Mouse (Mus musculus): Measurements from ENCODE around the gene Slc44a3.
"Not testable (repeated sequence)": the region's sequence is repeated elsewhere in the genome, so short reads cannot be mapped to it uniquely, and the experiment has no call there.

Gene Slc44a3

DNA sequence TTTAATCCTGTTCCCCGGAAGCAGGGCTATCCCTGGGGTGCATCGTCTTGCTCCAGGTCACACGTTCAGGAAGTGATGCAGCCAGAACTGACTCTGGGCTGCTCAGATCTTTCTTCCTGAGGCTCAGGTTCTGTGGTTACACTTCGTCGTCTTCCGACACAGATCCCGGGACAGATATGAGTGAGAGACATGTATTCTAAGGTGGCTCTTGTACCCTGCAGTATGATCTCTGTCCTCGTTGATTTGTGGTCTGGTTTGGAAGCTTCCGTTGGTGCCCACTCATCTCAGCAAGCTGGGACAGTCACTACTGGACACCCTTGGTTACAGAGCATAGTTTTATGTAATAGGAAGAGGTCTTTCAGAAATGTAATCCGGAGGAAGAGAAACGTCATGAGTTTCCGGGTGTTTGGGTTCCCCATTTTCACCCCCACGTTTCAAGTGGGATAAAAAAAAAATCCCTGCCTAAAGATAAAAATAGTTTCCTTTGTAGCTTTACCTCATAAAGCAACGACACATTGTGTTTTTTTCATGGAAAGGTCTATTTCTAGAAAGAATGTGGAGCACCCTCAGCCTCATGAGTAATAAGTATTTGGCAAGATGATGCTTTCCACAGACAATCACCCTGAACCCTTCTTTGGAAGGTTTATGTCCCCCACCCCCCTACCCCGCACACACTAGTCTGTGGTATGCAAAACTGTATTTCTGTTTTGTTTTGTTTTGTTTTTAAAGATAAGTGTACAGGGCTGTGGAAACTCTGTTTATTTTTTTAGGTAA lies 15.8 kb upstream of the Slc44a3 start:
- DNase-seq = no peak

DNA sequence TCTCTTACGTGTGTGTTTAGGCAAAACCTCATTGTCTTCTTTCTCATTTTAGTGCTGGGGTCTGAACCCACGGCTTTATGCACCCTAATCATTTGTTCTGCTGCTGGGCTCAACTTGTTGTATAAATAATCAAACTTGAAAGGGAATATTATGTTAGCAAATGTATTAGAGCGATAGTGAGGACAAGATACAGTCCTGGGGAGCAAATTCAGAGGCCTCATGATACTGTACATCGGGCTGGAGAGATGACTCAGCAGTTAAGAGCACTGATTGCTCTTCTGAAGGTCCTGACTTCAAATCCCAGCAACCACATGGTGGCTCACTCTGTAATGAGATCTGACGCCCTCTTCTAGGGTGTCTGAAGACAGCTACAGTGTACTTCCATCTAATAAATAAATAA lies 8.4 kb upstream of the Slc44a3 start:
- no peak for DNase-seq

DNA sequence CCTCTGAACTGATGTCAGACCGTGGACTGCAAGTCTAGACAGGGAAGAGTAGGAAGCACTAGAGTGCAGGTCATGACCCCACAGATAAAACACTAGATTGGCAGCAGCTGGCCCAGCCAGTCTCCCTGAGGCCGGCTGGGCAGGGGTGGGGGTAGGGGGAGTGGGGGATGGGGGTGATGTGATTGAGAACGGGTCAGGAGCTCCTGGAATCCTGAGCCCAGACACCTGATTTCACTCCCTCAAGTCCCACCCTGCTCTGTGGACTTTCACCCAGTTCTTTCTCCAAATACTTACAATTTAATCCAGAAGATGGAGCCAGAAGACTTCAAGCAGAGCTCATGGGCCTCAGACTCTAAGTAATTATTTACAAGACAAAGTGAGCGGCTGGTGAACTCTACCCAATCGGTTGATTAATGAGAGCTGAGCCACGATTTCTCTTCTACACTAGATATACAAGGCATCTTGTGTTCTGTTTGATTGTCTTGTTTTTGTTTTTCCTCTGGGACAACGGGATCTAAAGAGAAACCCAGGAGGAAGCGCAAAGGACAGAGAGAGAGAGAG lies 7.7 kb upstream of the Slc44a3 start:
- DNase-seq = peak; percentile 33

DNA sequence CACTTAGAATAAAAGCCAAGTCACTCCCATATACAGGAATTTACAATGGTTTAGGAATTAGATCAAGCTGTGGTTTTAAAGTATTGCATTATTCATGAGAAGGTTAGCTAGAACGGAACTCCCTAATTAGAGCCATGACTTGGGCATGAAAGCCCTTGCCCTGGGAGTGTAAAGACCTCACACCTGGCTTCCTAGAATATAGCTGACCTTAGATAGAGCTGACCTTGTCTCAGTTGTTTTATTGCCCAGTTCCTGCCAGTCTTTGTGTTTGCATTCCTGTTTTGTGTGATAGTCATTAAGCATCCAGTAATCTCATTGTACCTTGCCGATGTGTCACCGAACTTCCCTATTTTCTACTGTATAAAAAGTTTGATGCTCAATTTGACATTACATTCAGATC lies 6.6 kb upstream of the Slc44a3 start:
- not testable (repeated sequence) for DNase-seq

DNA sequence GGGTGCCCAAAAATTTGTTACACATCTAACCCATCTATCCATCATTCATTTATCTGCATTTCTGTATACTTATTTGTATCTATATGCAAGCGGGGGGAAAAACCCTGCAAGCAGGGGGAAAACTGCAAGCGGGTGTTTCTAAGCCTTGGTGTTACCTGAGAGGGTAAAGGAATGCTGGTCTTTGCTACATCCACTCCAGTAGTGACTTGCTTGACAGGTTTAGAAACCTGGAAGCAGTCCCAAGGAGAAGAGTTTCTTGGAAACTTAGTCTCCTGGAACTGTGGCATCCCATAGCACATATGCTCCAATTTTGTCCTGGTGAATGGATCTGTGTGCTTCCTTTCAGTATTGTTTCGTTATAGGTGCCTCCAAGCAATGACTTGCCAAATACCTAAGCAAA lies 5.8 kb upstream of the Slc44a3 start:
- DNase-seq = peak; percentile 46

GRCm38 (mm10) chr3:121536803-121537202 lies 4.6 kb upstream of the Slc44a3 start:
- DNase-seq = no peak

- DNase-seq = peak; percentile 57
These were observed 3.8 kb upstream of the Slc44a3 start for GRCm38 (mm10) chr3:121535813-121536504.

DNA sequence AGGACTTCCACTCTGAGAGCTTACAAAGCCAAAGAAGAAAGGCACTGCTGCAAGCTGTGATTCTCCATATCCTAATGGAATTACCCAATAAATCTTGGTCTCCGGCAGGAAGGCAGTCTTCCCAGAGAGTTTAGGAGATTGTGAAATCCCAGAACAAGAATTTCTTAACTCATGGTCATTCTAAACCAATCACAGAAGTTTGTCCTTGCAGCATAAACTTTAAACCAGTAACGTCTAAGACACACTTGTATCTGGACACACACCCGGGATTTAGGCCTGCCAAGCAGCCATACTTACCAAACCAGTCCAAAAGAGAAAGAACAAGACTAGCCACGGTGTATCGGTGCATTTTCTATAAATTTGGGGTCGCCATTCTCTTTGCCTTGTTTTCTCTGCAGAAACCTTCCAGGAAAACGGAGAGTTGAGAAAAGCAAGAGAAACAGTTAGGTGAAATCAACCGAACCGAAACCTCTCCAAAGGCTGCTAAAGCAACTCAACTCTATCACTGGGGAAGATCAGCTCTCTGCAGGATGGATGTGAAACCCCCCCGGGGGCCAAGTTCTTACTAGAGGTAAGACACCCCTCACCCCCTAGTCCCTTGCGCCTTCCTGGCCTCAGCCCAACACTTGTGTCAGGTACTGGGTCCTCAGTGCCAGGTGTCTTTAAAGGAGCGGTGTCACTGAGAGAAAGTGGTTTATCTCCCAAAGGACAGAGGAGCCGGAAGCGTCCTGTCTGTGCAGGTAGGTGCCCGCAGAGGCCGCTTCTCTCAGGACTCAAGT lies 645 bp downstream of the Slc44a3 start:
- DNase-seq = peak; percentile 51

DNA sequence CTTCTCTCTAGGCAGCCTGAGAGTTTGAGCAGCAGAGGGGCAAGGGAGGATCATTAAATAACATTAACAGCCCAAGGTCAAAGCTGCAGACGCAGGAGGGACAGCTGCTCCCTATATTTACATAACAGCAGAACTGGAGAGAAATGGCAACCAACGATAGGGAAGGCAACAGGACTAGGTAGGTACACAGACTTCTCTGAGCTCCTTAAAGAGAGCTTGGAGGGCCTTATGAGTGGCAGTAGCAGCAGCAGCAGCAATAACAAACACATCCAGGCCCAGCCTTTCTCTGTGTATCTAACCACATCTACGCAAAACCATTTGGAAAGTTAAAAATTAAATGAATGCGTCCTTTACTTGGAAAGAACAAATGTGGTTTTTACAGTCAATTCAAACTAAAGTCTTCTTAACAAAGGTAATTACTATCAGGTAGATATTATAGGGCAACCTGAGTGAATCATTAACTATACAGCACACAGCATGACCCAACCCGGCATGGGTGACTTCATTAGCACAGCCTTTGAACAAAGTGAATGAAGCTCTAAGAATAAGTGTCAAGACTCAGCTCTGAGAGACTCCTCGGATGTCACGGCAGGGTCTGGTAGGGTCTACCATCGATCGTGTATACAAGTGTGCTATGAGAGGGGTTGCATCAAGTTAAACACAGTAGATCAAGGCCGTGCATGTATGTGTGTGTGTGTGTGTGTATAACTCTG lies 1.5 kb downstream of the Slc44a3 start:
- DNase-seq = no peak

GRCm38 (mm10) chr3:121526096-121527093 lies 5.8 kb downstream of the Slc44a3 start:
- DNase-seq = no peak

GRCm38 (mm10) chr3:121521633-121522125 lies 10.5 kb downstream of the Slc44a3 start:
- DNase-seq = no peak

- no peak for DNase-seq
These were observed 11.1 kb downstream of the Slc44a3 start for GRCm38 (mm10) chr3:121521123-121521522.

- DNase-seq = no peak
These were observed 15.2 kb downstream of the Slc44a3 start for GRCm38 (mm10) chr3:121517030-121517429.

DNA sequence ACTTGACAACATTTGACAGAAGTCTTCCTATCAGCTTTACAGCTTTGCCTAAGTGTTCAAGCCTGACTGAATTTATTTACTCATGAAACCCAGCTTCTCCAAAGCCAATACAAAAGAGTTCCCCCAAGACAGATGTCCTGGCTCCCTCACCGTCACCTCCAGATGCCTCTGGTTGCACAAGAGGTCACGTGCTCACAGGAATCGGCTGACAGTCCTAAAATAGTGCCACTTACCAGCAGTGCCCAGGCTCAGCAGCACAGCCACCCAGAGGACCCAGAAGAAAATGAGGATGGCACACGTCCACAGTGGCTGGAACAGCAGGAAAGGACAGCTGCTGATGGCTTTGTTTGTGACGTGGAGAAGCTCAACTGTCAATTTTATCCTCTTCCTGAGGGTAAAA lies 23.1 kb downstream of the Slc44a3 start:
- no peak for DNase-seq

DNA sequence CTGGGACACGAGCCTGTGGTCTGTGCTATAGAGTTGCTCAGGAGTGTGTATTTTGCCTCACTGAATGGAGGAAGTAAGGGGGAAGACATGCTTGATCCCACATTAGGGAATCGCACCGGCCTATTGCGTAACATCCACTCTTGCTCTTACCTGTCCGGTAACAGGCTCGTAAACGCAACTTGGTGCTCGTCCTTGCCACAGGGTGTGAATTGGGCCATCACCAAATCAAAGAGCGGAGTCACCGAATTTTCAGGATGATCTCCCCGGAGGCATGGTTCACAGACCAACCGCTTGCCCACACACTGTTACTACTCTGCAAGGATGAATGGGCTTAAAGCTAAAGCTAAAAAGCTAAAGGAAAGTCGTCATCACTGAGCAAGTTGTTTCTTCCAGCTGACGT lies 24.5 kb downstream of the Slc44a3 start:
- no peak for DNase-seq

DNA sequence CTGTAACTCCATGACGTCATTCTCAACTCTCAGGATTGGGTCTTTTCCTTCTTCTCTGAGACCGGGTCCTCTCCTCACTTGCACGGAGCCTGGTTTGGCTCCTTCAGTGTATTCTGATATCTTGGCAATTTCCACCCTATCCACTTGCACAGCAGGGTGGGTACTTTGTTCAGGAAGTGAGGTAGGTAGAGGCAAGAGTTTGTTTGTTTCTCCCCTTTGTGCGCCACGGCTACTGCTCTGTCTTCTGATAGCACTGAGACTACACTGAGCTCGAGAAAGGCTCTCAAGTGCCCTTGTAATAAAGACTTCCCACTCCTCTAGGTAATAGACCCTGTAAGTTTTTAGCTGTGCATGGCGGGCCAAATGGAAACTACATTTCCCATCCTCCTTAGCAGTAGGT lies 25.4 kb downstream of the Slc44a3 start:
- no peak for DNase-seq

DNA sequence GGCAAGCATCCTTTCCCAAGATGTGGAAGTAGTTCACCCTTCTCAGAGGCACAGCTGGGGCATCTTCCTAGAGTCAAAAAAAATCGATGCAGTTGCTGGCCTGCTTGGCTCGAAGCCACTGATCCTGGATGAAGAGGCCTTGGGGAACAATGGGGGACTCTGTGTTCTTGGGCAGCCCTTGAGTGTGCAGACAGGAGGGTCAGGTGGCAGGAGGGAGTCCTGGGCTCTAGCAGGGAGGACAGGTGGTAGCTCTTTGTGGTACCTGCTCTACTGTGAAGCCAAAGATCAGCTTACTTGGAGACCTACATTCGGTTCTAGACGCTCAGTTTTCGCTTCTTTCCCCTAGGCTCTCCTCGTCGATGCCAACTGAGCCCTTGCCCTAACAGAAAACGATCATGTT lies 26.0 kb downstream of the Slc44a3 start:
- DNase-seq = no peak

DNA sequence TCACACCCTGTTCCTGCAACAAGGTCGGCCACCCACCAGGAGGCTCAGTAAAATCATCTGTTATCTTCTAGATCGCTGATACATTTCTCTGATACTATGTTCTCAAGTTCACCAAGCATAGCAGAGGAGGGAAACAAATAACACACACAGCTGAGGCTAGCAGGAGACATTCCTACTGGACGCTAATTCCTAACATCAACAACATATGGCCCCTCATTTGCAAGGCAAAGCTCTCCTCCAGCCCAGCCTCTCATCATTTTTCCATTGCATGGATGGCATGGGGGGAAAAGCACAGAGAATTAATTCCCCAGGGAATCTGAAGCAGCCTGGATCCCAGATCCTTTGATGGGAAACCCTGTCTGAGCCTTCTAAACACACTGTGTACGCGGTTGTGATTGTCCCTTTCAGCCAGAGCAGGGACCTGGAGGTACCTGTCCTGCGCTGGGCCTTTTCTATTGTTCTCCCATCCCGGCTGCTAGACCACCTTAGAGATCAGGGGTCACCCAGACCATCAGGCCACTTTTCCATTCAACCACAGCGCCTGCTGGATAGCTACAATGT lies 27.2 kb downstream of the Slc44a3 start:
- no peak for DNase-seq

- DNase-seq = no peak
These were observed 31.5 kb downstream of the Slc44a3 start for GRCm38 (mm10) chr3:121500734-121501133.

GRCm38 (mm10) chr3:121500225-121500624 lies 32.0 kb downstream of the Slc44a3 start:
- DNase-seq = peak; percentile 88

DNA sequence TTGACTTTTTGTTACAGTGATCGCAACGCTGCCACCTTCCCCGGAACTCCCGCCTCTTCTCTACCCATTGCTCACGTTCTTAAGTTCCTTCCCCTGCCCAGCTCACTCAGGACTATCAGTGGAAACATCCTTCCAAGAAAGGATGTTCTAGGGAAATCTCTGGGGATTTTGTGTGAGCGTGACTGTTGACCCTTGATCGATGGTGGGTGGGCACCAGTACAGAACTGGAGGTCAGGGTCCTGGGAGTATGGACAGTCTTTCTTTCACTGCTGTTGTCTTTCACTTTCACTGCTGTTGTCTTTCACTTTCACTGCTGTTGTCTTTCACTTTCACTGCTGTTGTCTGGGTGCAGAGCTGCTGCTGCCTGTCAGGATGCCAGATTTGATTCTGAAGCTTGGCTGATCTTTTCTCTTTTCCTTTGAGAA lies 38.2 kb downstream of the Slc44a3 start:
- DNase-seq = no peak
